Mouse (Mus musculus) adrenal gland, postnatal 14 days (tissue): ENCODE data around the gene Tpd52l1. TPM values are rescaled to one million over a fixed set of nuclear protein-coding genes. Genes with fewer than 3 reads are reported as not detected.

Source experiments
- total RNA-seq: library from RNA; stranded (reverse); gene quantifications from 2 replicates; pipeline ENCODE4 v1.2.3, GENCODE M21; 2021

The Tpd52l1 gene
- total RNA-seq, 1 experiment from 2014 or later: 29.6 TPM

Other genes starting within 250 kb of the Tpd52l1 start
- gene Hddc2, start 132.6 kb downstream of the Tpd52l1 start, total RNA-seq: 34.9 and 36.9 TPM in 2 replicates
- 7.8 and 9.4 TPM in 2 replicates for gene Rnf217, start 163.2 kb upstream of the Tpd52l1 start, total RNA-seq